Mouse (Mus musculus) thymus, postnatal 10 days (tissue): ENCODE data around the gene Tcf7l1.

Experiments
- DNase-seq, 2 experiments: peaks; one replicate each; pipeline ENCODE4 v3.0.0; 2021; ENCODE audit warnings: low spot score in 2 of 2

The Tcf7l1 gene

DNA sequence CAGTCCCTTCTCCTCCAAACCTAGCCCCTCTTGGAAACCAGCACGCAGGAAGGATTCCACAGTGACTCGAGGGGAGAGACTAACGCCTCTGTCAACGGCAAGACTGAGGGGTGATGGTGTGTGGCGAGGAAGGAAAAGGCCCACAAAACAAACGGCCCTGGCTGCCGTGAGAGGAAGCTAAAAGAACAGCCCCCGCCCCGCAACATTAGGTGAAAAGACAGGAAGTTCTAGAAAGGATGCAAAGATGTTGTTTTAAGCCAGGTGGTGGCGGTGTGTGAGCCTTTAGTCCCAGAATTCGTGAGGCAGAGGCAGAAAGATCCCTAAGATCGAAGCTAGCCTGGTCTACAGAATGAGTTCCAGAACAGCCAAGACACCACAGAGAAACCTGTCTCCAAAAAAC lies 43.3 kb downstream of the Tcf7l1 start:
- DNase-seq, result peak in 1 of 2 experiments; percentile 30

- no peak for DNase-seq
Observed at GRCm38 (mm10) chr6:72744144-72744800, 44.8 kb downstream of the Tcf7l1 start.

DNA sequence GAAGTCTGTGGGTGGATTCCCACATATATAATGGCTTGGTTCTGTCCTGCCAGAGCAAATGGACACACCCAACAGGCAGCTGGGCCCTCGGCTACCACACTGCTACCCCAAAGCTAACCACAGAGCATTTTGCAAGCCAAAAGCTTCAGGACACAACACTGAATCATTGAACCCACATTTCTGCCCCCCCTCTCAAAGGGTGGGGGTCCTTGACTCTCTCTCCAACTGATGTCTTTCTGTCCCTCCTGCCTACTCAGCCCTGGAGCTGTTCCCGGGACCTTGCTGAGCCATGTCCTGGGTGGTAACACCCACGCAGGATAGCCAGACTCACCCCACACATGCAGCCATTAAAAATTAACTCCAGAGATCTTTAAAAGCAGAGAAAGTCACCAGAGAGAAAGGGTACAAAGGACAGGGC lies 45.4 kb downstream of the Tcf7l1 start:
- DNase-seq, result no peak

- no peak for DNase-seq
Observed at GRCm38 (mm10) chr6:72742331-72742730, 46.7 kb downstream of the Tcf7l1 start.

GRCm38 (mm10) chr6:72740596-72741421 lies 48.2 kb downstream of the Tcf7l1 start:
- no peak for DNase-seq

DNA sequence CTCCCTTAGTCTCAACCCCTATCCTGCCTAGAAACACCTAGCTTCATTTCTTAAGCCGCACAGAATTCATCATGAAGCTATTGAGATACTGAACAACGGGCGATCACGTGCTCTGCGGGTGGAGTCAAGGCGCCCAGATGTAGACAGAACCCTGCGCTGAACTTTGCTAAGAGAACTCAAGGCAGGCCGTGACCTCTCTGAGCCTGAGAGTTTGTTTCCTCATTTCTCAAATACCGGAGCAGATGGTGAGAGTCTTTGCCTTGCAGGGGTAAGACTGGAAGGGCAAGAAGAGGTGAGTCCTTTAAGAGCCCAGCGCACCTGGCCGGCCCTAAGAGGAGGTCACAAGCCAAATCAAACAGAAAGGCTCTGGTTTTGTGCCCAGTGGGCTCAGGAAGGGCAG lies 52.2 kb downstream of the Tcf7l1 start:
- DNase-seq, result no peak

GRCm38 (mm10) chr6:72735206-72735605 lies 53.8 kb downstream of the Tcf7l1 start:
- no peak for DNase-seq

GRCm38 (mm10) chr6:72733375-72733774 lies 55.7 kb downstream of the Tcf7l1 start:
- no peak for DNase-seq

- DNase-seq, result no peak
Observed at GRCm38 (mm10) chr6:72732109-72732508, 56.9 kb downstream of the Tcf7l1 start.

DNA sequence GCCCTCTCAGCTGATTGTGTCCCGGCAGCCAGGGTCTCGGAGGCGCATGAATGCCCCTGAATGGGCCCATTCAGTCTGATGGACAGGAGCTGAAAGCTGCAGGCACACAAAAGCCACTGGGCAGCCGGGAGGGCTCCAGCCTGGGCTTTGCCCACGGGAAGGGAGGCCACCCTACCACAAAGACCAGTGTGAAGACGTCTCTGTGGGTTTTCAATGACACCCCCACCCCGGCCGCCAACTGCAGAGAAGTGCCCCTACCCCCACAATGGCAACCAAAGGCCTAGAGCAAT lies 58.5 kb downstream of the Tcf7l1 start:
- DNase-seq, result no peak

DNA sequence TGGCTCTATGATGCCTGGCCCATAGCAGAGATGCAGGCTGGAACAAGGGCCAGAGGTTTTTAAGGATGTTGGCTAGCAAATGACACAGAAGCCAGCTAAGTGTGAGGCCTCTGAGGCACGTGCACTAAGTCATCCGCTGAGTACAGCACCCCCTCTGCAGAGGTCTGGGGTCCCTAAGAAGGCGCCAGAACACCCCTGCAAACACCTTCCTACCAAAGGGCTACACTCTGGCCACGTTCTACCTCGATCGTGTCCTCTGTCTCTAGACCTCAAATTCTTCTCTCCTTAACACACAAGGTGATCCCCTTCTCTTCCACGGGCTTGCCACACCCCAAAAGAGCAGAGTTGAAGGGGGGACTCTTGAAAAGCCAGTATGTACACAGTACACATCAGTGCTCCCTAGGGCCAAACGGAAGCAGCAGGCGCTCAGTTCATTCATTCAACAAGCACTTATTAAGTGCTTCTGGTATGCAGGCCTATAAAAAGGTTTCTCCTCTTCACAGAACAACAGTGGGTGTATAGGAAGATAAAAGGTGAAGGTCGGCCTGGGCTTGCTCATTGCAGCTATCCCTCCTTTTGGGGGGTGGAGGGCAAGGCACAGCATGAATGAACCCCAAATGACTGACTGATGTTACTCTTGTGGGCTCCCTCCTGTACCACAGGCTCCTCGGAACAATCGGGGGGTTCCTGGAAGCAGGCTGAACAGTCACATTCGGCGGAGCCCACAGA lies 59.1 kb downstream of the Tcf7l1 start:
- no peak for DNase-seq

- no peak for DNase-seq
Observed at GRCm38 (mm10) chr6:72727826-72728225, 61.2 kb downstream of the Tcf7l1 start.

DNA sequence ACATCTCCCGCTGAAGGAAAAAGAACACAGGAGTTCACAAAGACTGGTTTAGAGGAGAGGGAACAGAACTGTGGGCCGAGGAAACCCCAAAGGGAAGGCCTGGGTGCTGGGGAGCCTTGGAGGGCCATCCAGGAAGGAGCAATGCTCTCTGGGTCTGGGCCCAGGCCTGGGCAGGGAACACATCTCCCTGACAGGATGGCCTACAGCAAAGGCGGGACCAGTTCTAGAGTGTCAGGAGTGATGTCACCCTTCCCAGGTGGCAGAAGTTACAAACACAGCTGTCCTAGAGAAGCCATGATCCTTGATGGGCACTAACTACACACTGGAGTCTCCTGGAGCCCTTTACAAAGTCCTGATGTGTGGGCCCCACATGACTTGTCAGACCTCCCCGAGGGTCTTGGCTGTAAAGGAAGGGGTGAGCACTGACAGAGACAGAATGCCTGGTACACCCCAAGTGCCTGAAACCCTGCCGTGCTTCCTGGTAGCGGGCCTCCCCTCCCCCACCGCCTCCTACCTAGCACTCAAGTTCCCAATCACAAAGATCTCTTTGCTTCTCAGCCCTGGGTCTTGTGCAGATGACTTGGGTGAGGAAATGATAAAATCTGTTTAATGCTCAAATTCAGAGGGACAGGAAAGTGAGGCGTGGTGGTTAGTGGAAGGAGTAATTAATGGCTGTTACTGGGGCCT lies 64.4 kb downstream of the Tcf7l1 start:
- DNase-seq, result peak in 1 of 2 experiments; percentile 12

DNA sequence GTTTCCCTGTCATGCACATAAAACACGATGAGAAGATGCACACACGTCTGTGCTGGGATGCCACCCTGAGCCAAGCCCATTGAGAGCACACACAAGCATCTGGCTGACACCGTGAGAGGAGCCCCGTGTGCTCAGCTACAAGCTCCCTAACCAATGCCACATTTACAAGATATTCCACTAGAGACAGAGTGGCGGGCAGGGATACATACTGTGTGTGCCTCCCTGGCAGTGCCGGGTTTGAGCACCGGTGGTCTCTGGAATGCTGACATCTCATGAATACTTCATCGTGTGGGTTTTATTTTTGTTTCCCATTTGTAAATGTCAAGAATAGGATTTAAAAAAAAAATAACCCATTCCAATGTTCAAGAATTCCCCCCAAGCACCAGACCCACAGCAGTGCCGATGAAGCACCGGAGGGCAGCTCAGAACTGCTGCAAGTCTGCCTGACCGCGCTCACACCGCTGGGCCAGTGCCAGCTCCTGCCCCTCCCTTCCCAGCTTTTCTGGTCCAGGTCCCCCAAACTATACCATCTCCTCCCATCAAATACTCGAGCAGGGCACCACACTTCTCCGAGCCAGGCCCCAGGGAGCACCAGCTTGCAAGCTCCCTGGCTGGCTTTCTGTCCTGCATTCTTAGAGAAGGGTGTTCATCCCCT lies 65.2 kb downstream of the Tcf7l1 start:
- DNase-seq, result no peak

DNA sequence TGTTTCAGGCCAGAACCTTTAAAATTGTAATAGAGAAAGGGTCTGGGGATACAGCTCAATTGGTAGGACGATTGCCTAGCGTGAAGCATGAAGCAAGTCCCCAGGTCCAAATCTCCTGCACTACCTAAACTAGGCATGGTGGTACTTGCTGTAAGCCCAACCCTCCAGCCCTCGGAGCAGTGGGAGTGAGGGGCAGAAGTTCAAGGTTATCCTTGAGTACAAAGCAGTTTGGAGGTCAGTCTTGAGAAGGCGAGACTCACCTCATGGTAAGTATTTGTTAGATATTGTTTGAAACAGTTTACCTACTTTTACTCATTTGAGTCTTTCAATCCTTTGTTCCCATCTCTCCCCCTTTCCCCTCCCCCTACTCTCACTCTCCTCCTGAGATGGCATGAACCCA lies 65.9 kb downstream of the Tcf7l1 start:
- DNase-seq, result no peak

DNA sequence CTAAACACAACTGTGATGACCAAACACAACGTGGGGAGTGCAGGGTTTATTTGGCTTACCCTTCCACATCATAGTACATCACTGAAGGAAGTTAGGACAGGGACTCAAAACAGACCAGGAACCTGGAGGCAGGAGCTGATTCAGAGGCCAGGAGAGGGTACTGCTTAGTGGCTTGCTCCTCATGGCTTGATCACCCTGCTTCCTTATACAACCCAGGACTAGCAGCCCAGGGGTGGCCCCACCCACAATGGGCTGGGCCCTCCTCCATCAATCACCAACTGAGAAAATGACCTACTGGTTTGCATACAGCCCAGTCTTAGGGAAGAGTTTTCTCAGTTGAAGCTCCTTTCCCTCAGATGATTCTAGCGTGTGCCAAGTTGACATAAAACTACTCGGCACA lies 68.2 kb downstream of the Tcf7l1 start:
- no peak for DNase-seq

- no peak for DNase-seq
Observed at GRCm38 (mm10) chr6:72714726-72715125, 74.3 kb downstream of the Tcf7l1 start.

DNA sequence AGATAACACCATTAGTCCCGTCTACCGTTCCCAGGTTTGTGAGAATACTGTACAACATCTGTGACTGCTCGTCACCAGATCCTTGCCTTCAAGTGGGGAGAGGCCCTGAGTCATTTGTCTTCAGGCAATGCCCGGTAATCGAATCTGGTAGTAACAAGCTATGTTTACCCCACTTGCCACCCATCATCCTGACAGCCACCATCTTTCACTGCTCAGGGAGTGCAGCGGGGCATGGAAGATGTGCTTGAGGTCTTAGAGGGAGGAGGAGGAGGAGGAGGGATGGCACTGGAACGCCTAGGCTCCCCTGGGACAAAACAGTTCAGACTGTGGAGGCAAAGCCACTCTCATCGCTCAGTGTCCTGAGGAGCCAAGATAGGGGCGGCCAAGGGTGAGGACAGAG lies 74.8 kb downstream of the Tcf7l1 start:
- DNase-seq, result no peak

DNA sequence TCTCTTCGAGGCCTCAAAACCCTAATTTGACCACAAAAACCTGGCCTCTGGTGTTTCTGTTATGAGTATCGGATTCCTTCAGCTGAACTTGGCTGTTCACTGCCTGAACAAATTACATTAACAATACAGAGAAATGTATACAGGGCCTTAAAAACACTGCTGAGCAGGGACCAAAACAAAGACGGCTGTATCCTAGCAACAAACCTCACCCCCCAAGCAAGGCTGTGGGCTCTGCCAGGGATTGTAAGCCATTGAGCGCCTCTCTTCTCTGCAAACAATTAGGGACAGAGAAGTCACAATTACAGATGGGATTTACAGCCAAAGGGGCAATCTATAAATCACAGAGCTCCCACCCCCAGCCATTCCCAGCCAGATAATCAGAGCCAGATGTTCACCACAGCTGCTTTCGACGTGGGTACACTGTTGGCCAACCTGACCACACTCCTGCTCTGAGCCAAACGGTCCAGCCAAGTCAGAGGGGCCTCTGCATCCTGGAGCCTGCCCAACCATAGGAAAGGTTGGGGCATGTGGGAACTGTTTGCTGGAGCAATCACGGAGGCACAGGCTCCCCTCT lies 77.5 kb downstream of the Tcf7l1 start:
- no peak for DNase-seq

DNA sequence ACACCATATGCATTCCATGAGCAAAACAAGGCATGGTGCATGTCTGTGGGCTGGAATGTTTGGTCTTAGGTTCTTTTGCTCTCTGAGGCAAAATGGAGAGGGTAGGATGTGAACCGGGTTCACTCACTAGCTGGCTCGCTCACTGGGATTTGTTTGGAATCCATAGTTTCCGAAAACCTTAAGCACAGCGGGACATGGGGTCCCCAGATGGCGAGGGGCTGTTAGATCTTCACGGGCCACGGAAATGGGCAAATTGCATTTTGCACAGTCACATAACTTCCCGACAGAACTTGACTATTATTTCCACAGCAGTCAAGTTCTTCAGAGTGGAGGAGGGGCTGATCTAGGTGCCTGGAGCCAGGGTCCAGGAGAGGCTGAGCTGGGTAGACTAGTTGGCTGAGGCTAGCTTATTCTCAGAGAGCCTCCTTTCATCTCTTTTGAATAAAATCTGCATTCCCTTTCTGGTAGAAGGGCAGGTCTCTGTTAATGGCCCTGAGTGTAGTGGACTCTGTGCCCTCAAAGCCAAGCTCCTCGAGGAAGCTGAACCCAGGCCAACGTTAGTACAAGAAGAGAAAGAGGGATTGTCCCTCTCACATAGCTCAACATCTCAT lies 78.1 kb downstream of the Tcf7l1 start:
- DNase-seq, result no peak
